Mouse (Mus musculus): ENCODE data around the gene Prom1. TPM values are rescaled to one million over a fixed set of nuclear protein-coding genes. Genes with fewer than 3 reads are reported as not detected.
"Not testable (repeated sequence)": the region's sequence is repeated elsewhere in the genome, so short reads cannot be mapped to it uniquely, and the experiment has no call there.

The Prom1 gene
- 20.4 and 23.0 TPM in 2 replicates for polyA plus RNA-seq (2012; rRNA removed)

- DNase-seq (ENCODE audit: low read depth, low spot score): no peak
- WGBS: 4% methylated on average over 44 of the region's 44 CpGs
Measured at GRCm38 (mm10) chr5:44101231-44102110, at the start of gene Prom1. Gene Prom1 (minus strand): TSS chr5:44102032.

- DNase-seq (ENCODE audit: low read depth, low spot score): no peak
Measured at GRCm38 (mm10) chr5:44147732-44148131, 45.9 kb upstream of the Prom1 start.

DNA sequence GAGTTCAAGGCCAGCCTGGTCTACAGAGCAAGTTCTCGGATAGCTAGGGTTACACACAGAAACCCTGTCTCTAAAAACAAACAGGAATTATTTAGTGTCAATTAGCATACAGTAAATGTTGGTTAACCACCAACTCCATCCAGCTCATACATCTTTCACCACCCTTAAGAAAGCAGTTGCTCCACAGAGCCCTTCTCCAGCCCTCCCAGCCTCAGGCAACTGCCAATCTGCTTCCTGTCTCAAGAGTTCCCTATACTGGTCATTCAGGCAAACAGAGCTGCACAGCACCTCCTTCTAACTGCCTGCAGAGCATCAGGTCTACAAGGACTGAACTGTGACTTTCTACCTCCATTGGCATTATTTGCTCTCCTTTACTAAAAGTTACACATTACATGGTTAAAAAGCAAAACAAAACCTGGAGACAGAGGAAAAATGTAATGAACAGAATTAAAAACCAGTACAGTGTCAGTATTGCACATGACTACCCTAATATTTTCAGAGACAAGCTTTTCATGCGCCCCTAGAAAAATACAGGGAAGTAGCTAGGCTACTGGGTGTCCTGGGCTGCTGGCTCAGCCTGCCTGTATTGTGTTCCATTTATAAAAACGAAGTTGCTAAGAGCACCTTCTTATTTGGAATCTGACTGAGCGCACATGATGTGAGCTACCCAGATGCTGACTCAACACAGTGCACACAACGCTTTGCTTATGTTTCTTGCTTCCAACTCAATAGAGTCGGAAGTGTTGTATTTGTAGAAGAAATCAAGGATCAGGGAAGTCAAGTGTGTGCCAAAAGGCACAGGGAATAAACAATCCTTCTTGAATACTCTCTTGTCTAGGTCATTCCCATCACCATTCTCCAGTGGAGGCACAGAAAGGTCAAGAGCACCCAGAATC lies 44.9 kb upstream of the Prom1 start:
- DNase-seq (ENCODE audit: low read depth, low spot score): no peak
- WGBS: 49% methylated on average over 6 of the region's 6 CpGs

More at GRCm38 (mm10) chr5:44147732-44148131, 45.9 kb upstream of the Prom1 start:
- 78% methylated on average over 3 of the region's 3 CpGs for WGBS

DNA sequence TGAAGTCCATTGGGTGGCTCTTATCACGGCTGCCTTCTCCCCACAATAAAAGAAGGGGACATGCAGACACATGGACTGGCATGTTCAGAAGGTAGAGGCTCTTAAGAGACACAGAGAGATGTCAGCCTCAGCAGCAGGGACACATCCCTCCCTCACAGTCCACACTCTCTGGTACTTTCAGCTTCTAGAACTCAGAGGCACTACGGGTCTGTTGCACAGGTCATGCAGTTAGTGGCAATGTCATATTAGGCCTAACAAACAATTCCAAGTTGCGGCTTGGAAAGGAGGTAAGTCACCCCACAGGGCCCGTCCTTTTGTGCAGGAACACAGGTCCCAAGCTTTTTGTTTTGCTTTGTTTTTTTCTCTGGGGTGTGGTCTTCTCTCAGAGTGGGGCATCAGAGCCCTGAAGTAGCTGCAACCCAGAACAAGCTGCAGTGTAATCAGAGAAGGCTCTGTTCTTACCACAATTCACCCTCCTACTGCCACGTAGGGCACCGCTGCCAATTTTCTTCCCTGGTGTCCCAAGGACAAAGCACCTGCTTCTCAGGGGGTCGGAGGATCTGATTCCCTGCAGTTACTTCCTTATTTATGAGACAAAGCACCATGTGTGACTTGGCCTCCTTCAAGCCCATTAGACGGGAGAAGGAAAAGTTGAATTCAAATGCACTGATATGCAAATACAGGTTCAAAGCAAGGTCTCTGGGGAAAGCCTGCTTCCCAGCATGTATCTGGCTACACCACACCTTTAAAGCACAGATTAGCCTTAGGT lies 41.8 kb upstream of the Prom1 start:
- DNase-seq (ENCODE audit: low read depth, low spot score): no peak
- 36% methylated on average over 8 of the region's 8 CpGs for WGBS

DNA sequence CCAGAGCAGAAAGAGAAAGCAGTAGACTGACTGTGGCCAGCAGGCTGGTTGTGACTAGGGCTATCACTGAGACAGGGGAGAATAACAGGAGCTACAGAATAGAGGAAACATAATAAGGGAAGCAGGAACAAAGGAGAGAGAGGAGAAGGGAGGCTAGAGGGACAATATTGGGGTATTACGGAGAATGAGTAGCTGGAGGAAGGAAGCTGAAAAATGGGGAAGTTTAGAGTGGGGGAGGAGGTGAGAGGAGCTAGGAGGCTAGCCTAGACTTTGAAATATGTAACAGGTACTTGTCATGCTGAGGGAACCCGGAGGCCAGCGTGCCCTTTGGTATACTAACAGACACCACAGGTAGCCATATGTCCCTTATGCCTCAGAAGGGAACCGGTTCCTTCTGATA lies 25.7 kb upstream of the Prom1 start:
- WGBS: 76% methylated on average over 4 of the region's 4 CpGs
- no peak for DNase-seq (ENCODE audit: low read depth, low spot score)

DNA sequence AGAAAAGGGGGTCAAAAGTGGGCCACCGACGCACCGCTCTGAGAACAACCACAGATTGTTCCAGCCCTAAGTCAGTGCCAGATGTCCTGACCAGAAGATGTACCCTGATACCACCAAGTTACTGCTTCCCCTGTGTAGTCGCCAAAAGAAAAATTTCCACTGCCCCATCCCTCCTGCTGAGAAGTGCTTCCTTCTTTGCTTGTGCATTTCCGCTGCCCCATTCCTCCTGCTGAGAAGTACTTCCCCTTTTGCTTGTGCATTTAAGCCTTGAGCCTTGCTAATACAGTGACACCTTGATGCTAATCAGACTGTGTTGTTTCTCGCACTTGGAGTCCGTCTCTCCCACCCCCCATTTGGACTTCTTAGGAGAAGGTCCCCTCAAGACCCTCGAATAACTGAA lies 24.7 kb upstream of the Prom1 start:
- WGBS: 97% methylated on average over 8 of the region's 8 CpGs
- not testable (repeated sequence) for DNase-seq (ENCODE audit: low read depth, low spot score)

- DNase-seq (ENCODE audit: low read depth, low spot score): no peak
- 90% methylated on average over 2 of the region's 2 CpGs for WGBS
Measured at GRCm38 (mm10) chr5:44121390-44121789, 19.6 kb upstream of the Prom1 start.

DNA sequence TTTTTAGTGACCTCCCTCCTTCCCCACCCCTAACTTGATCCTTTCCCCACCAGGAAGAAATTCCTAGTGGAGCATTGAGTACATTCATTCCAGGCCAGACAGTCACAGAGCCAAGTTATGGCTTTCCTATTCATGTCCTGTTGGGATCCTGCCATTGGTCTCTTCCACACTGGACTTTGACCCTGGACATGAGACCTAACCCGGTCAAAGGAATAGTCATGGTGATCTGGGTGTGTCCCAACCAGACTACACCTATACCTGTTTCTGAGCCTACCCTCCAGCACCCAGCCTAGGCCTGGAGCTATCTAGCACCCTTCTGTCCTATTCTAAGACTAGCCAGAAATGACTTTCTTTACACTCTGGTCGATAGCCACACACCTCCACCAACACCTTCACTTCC lies 11.3 kb upstream of the Prom1 start:
- 21% methylated on average over 2 of the region's 2 CpGs for WGBS
- DNase-seq (ENCODE audit: low read depth, low spot score): peak; percentile 95

- DNase-seq (ENCODE audit: low read depth, low spot score): no peak
- 35% methylated on average over 2 of the region's 2 CpGs for WGBS
Measured at GRCm38 (mm10) chr5:44109121-44109520, 7.3 kb upstream of the Prom1 start.

DNA sequence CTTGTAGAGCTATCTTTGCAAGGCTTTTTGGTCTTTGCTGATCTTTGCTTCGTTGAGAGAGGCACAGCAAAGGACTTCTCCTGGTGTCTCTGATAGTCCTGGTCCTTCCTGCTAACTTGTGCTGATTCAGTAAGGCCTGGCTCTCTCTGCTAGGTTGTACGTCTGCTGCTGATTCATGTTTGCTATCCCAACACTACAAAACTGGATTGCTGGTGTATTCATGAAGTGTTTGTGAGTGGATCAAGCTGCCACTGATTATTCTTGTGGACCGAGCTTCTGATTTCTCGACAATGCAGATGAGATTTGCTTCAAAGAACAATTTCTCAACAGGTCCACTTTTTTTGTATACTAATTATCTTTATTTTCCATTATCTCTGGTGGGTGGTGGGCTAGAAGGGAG lies 6.3 kb upstream of the Prom1 start:
- DNase-seq (ENCODE audit: low read depth, low spot score): no peak
- 89% methylated on average over 4 of the region's 4 CpGs for WGBS

- WGBS: 12% methylated on average over 4 of the region's 4 CpGs
- DNase-seq (ENCODE audit: low read depth, low spot score): peak; percentile 96
Measured at GRCm38 (mm10) chr5:44105192-44105591, 3.4 kb upstream of the Prom1 start.

DNA sequence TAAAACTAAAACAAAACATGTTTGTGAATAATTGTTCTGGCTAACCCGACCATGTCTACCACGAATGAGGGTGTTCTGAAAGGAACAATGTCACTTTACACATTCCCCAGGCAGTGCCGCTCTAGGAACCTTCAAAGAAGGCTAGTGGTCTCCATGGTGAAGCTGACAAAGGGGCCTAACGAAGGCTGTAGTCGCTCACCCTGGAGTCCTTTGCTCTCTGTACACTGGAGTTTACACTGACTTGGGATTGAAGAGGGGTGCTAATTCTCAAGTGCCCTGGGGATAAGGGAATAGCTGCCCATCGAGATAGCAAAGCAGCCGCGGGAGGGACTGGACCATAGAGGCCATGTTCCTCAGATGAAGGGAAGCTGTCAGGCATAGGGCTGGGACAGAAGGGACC lies 2.9 kb upstream of the Prom1 start:
- WGBS: 65% methylated on average over 8 of the region's 8 CpGs
- DNase-seq (ENCODE audit: low read depth, low spot score): no peak

DNA sequence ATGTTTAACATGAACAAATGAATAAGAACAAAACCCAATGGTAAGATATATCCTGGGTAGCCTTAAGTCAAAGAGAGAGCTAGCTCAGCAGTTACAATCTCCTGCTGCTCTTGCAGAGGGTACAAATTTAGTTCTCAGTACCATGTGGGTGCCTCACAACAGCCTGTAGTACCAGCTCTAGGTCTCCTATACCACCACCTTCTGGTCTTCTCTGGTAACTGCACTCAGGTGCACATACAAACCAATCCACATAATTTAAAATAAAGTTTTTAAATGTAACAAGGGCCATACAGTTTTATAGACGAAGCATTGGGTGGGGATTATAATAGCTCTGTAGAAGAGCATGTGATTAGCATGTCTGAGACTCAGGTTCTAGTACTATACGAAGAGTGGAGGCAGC lies 2.3 kb upstream of the Prom1 start:
- WGBS: 63% methylated on average over 2 of the region's 2 CpGs
- DNase-seq (ENCODE audit: low read depth, low spot score): no peak

GRCm38 (mm10) chr5:44103121-44103520 lies 1.3 kb upstream of the Prom1 start:
- WGBS: 66% methylated on average over 7 of the region's 7 CpGs
- no peak for DNase-seq (ENCODE audit: low read depth, low spot score)

DNA sequence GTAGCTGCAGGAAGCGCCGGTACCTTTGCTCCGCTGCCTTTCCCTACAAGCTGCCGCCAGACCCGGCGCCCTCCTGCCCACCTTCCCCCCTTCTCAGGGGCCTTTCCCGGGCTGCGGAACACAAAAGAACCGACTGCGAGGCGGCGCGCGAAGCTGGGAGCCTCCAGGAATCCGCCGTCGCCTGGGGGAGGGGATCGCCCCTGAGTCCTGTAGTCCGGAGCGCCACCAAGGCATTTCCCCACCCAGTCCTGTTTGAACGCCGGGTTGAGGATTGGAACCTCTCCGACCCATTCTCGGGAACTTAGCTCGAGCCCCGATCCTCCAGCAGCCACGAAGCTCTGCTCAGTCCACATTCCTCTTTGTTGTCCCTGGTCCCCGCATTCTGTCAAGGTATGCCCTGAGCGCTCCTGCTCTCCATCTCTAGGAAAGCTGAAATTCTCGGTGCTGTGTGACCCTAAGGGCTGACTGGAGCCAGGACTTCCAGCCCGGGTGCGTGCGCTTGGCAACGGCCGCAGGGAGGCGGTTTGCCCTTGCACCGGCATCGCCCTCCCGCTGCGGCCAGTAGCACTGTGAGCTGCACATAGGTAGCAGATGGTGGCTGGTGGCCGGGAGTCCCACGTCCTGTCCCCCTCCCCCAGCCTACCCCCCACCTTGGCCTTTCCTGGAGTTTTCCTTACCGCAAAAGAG lies 1.1 kb downstream of the Prom1 start:
- no peak for DNase-seq (ENCODE audit: low read depth, low spot score)
- under 1% methylated on average over 43 of the region's 43 CpGs for WGBS

DNA sequence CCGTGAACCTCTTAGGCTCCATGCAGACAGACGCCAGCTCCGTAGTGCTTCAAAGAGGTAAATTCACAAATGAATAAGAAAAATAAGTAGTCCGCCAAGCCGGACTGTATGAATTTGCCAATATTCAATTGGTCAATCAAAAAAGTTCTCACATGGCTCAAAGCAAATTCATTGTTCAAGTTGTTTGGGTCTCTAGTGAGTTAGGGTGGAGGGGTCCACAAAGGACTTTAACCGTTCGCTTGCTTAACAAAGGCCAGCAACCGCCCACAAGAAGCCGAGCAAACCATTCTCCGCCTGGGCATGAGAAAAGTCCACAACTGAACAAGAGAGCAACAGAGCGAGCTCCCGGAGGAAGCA lies 1.7 kb downstream of the Prom1 start:
- WGBS: 6% methylated on average over 12 of the region's 12 CpGs

GRCm38 (mm10) chr5:44096996-44097395 lies 4.8 kb downstream of the Prom1 start:
- WGBS: 66% methylated on average over 5 of the region's 5 CpGs
- DNase-seq (ENCODE audit: low read depth, low spot score): no peak

More for the DNA sequence above, 1.7 kb downstream of the Prom1 start:
- DNase-seq (ENCODE audit: low read depth, low spot score): no peak

GRCm38 (mm10) chr5:44096106-44096505 lies 5.7 kb downstream of the Prom1 start:
- 61% methylated on average over 10 of the region's 10 CpGs for WGBS
- no peak for DNase-seq (ENCODE audit: low read depth, low spot score)

GRCm38 (mm10) chr5:44095697-44096096 lies 6.1 kb downstream of the Prom1 start:
- WGBS: 79% methylated on average over 7 of the region's 7 CpGs
- no peak for DNase-seq (ENCODE audit: low read depth, low spot score)
